Mouse (Mus musculus): Measurements from ENCODE around the gene Ramac. TPM values are rescaled to one million over a fixed set of nuclear protein-coding genes. Genes with fewer than 3 reads are reported as not detected.

Gene Ramac
- polyA plus RNA-seq, 1 experiment: 34.9 TPM

DNA sequence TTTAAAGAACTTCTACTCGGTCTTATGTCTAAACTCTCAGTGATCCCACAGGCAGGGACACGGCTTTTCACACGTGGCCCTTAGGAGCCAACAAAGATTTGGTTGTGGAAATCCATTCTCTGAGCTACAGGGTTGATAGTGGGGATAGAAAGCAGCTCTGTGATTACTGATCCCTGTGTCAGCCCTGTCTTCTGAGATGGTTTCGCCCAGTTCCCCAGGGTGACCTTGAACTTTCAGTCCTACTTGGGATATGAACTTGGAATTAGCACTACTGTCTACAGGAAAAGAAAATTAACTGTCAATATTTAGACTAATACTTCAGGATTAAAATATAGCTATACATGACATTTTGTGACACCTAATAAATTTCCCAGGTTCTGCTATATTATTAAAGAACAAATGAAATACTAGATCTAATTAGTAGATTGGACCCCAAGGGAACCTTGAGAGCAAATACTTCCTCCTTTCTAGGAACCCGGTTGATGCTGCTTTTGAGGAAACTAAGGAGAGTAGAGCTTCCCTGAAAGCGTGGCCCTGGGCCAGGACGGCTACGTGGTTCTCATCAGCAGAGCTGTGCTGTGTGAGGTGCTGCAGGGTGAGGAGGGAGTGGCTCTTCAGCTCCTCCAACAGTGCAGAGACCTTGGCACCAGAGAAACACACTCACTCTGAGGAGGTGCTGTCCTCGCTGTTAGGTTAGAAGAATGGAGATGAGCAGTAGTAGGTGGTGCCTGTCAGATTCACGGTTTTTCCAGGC lies 10.2 kb downstream of the Ramac start:
- H3K27ac ChIP-seq (ENCODE audit: insufficient read depth, low read length): no peak overlapping the region
- H3K4me3 ChIP-seq (ENCODE audit: insufficient read depth, low read length): no peak overlapping the region
- TF ChIP-seq CTCF (IDR thresholded peaks at IDR 0.05; ENCODE audit: borderline replicate concordance, insufficient read depth, low read length): no peak
- TF ChIP-seq POLR2A (IDR thresholded peaks at IDR 0.05; ENCODE audit: low read depth, low read length): no peak
- H3K4me1 ChIP-seq (ENCODE audit: control insufficient read depth, insufficient read depth, low read length): no peaks in the 10 kb centered on the region

DNA sequence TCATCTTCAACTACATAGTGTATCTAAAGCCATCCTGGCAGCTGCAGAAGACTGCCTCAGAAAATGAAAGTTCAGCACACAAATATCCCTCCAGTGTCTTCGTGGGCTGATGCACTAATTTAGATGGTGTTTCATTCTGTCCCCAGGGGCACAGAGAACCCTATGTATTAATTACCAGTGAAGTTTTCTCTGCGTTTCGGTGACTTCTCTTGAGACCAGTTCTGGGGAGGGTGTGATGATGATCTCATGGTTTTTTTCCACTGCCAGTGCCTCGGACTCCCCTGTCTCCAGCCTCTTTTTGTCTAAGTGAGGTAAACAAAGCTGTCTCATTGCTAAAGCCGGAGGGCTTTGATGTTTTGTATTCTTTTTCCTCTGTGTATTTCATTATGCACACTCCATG lies 12.6 kb downstream of the Ramac start:
- TF ChIP-seq POLR2A (IDR thresholded peaks at IDR 0.05; ENCODE audit: low read depth, low read length): no peak
- no peak for TF ChIP-seq CTCF (IDR thresholded peaks at IDR 0.05; ENCODE audit: borderline replicate concordance, insufficient read depth, low read length)
- no peaks in the 10 kb centered on the region for H3K4me1 ChIP-seq (ENCODE audit: control insufficient read depth, insufficient read depth, low read length)
- no peak overlapping the region for H3K4me3 ChIP-seq (ENCODE audit: insufficient read depth, low read length)
- no peak overlapping the region for H3K27ac ChIP-seq (ENCODE audit: insufficient read depth, low read length)

DNA sequence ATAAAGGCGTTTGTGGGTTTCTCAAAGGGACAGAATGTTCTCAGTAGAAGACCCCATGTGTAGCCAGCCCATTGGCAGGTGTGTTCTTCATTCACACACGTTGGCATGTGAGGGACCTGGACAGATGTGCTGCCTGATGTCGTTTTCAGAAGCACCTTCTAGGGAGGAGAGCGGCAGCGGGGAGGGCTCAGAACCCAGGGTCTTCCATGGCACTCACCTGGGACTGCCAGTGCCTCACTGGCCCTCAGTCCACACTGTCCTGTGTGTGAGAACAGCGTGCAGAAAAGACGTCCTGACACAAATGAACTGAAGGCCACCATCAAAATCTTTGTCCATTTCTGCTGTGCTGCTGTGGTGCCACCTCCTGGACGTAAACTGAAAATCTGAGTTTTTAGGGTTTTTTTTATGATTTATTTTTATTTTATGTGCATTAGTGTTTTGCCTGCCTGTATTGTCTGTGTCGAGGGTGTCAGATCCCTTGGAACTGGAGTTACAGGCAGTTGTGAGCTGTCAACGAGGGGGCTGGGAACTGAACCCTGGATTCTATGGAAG lies 15.0 kb downstream of the Ramac start:
- Histone ChIP-seq H3K27ac (ENCODE audit: insufficient read depth, low read length) (no peak overlapping the region), H3K4me1 (ENCODE audit: control insufficient read depth, insufficient read depth, low read length) (no peaks in the 10 kb centered on the region), H3K4me3 (ENCODE audit: insufficient read depth, low read length) (no peak overlapping the region)
- TF ChIP-seq POLR2A (IDR thresholded peaks at IDR 0.05; ENCODE audit: low read depth, low read length): no peak
- TF ChIP-seq CTCF (IDR thresholded peaks at IDR 0.05; ENCODE audit: borderline replicate concordance, insufficient read depth, low read length): no peak

DNA sequence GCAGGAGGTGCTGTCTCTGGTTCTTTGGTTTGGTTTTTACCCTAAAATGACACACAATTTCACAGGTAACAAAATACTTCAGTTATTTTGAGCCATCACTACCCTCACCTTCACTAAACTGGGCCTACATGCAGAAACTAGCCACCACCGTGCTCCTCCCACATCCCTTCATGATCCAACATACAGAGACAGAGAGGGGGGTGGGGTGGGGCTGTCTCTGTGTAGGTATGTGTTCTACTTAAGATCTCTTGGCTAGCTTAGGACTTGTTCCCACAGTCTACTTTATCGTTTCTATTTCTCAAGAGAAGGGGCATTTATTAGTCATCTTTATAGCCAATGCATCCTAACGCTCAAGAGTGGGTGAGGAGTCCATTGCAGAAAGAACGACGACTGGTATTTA lies 25.8 kb downstream of the Ramac start:
- TF ChIP-seq CTCF (IDR thresholded peaks at IDR 0.05; ENCODE audit: borderline replicate concordance, insufficient read depth, low read length): no peak
- TF ChIP-seq POLR2A (IDR thresholded peaks at IDR 0.05; ENCODE audit: low read depth, low read length): no peak; the same call in 1 of the 2 replicates
- peaks cover 2% of the 10 kb centered on the region; the same call in 1 of the 2 replicates for H3K4me1 ChIP-seq (ENCODE audit: control insufficient read depth, insufficient read depth, low read length)
- peak overlapping the region; percentile 87 for H3K27ac ChIP-seq (ENCODE audit: insufficient read depth, low read length)
- H3K4me3 ChIP-seq (ENCODE audit: insufficient read depth, low read length): peak overlapping the region; percentile 46

DNA sequence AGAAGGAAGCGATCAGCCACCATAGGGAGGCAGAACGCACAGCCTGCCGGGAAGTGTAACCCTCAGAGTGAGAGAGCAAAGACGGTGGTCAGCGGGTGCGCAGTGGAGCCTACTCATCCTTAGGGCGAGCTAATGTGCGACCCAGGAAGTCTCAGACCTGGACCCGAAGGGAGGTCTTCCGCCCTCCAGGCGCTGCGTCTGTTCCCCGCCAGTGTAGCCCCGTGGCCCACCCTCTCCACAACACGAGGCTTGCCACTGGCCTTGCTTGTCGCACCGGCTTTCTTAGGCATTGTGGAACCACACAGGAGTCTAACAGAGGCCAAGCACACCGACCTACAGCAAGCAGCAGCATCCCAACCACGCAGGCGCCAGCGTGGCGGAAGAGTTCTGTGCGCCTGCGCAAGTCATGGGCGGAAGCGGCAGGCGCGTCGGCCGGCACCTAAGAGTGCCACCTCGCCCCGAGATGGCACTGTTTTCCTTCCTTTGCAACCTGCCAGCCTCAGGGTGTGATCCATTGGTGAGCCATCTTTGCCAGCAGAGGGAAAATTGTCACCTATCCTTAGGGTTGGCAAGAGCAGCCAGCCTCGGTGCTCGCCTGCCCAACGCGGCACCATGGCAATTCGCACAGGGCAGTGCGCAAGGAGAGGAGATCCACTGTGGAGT lies 26.5 kb downstream of the Ramac start, which contains the start of gene 3110040N11Rik:
Gene 3110040N11Rik, minus strand, starts transcription at position 384 of the 663 bp plus-strand sequence.
- Histone ChIP-seq H3K4me1 (ENCODE audit: control insufficient read depth, insufficient read depth, low read length) (peaks cover 2% of the 10 kb centered on the region; the same call in 1 of the 2 replicates), H3K27ac (ENCODE audit: insufficient read depth, low read length) (peak within 1 kb of the TSS; percentile 87), H3K4me3 (ENCODE audit: insufficient read depth, low read length) (peak within 1 kb of the TSS; percentile 46)
- TF ChIP-seq CTCF (IDR thresholded peaks at IDR 0.05; ENCODE audit: borderline replicate concordance, insufficient read depth, low read length) (no peak), POLR2A (IDR thresholded peaks at IDR 0.05; ENCODE audit: low read depth, low read length) (peak; percentile 94)

DNA sequence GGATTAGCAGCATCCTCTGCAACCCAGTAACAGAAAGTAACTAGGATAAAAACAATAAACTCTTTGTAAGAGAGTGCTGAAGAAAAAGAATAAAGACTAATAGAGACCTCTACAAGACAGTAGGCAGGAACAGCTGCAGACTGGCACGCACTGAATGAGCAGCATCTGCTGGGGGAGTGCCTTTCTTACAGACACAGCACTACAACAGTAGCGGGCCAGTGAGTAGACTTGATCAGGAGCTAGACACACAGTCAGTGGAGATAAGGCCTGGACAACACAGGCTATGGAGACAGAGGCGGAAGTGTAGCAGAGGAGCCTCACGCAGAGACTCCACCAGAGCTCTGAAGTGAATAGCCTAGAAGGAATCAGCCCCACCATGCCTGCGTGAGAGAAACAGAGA lies 43.3 kb downstream of the Ramac start:
- no peaks in the 10 kb centered on the region for H3K4me1 ChIP-seq (ENCODE audit: control insufficient read depth, insufficient read depth, low read length)
- TF ChIP-seq POLR2A (IDR thresholded peaks at IDR 0.05; ENCODE audit: low read depth, low read length) (no peak), CTCF (IDR thresholded peaks at IDR 0.05; ENCODE audit: borderline replicate concordance, insufficient read depth, low read length) (no peak)
- H3K27ac ChIP-seq (ENCODE audit: insufficient read depth, low read length): no peak overlapping the region
- no peak overlapping the region for H3K4me3 ChIP-seq (ENCODE audit: insufficient read depth, low read length)

Other genes with a start within 250 kb of the Ramac start
- gene Fsd2, start 196.0 kb upstream of the Ramac start, polyA plus RNA-seq (2011; ENCODE audit: insufficient read length, low read depth, missing spikeins): not detected in 2 replicates
- 7.5 and 7.9 TPM in 2 replicates for gene Whamm, start 191.7 kb upstream of the Ramac start, polyA plus RNA-seq (2011; ENCODE audit: insufficient read length, low read depth, missing spikeins)
- 3.7 and 10.9 TPM in 2 replicates for gene Homer2, start 55.4 kb upstream of the Ramac start, polyA plus RNA-seq (2011; ENCODE audit: insufficient read length, low read depth, missing spikeins)
- 29.7 and 31.3 TPM in 2 replicates for gene 3110040N11Rik, start 26.6 kb downstream of the Ramac start, polyA plus RNA-seq (2011; ENCODE audit: insufficient read length, low read depth, missing spikeins)
- gene Btbd1, start 66.5 kb downstream of the Ramac start, polyA plus RNA-seq (2011; ENCODE audit: insufficient read length, low read depth, missing spikeins): 126 and 134 TPM in 2 replicates
- gene Gm10160, start 92.9 kb downstream of the Ramac start, polyA plus RNA-seq (2011; ENCODE audit: insufficient read length, low read depth, missing spikeins): not detected in 2 replicates
- gene Tm6sf1, start 96.1 kb downstream of the Ramac start, polyA plus RNA-seq (2011; ENCODE audit: insufficient read length, low read depth, missing spikeins): 0.67 and 2.0 TPM in 2 replicates
- 11.1 and 22.7 TPM in 2 replicates for gene Hdgfl3, start 171.5 kb downstream of the Ramac start, polyA plus RNA-seq (2011; ENCODE audit: insufficient read length, low read depth, missing spikeins)
- gene Bnc1, start 229.4 kb downstream of the Ramac start, polyA plus RNA-seq (2011; ENCODE audit: insufficient read length, low read depth, missing spikeins): 0.81 and 1.1 TPM in 2 replicates

All from embryonic fibroblast, embryonic 13.5 days (primary cell).